In the genomic region with DNA sequence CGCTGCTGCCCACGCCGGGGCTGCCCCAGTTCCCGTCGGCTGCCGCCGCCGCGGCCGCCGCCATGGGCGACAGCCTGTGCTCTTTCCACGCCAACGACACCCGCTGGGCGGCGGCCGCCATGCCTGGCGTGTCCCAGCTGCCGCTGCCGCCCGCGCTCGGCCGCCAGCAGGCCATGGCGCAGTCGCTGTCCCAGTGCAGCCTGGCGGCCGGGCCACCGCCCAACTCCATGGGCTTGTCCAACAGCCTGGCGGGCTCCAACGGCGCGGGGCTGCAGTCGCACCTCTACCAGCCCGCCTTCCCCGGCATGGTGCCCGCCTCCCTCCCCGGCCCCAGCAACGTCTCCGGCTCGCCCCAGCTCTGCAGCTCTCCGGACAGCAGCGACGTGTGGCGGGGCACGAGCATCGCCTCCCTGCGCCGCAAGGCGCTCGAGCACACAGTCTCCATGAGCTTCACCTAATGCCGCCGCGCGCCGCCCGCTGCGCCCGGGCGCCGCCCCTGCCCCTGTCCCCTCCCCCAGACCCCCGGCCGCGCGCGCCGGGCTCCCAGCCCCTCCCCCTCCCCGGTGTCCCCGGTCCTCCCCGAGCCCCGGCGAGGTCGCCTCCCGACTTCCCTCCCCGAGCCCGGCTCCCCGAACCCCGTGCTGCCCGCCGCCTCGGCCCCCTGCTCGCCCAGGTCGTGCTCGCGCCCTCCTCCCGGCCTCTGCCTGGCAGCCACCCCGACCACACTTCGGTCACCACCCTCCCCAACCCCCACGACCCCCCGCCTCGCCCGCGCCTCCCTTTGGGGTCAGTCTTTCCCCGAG, we compare ENCODE assay signal across 9 mouse cellular contexts. TPM values are rescaled to one million over a fixed set of nuclear protein-coding genes. Genes with fewer than 3 reads are reported as not detected.
A peak's percentile ranks its signal among the peaks of the same experiment; 100 is the strongest.
DNase-seq lines count a peak whose midpoint lies in the region; ATAC-seq and TF ChIP-seq lines count a peak whose summit lies in the region.
"Had no signal": no experiment of that assay in that cellular context is flagged by ENCODE, and none has a peak within 500 bp of the region (broad histone marks: within the 10 kb centered on the region; RNA-seq: fewer than 3 reads in every experiment).

No protein-coding gene starts in this region.

- H3K9ac ChIP-seq in kidney, embryonic 14.5 days (ENCODE audit: low read depth, low read length), result peak overlapping the region; percentile 23; the same call in 1 of the 2 replicates
- peak overlapping the region; percentile 30; the same call in 1 of the 2 replicates for H3K9ac ChIP-seq in embryonic facial prominence, embryonic 14.5 days (ENCODE audit: low read depth, low read length)
- peak overlapping the region; percentile 65 for H3K9ac ChIP-seq in hindbrain, embryonic 13.5 days
- no peak overlapping the region for H3K9ac ChIP-seq in lung, postnatal 0 days (replicated peaks; ENCODE audit: low read depth)

- no peak for TF ChIP-seq EP300 in lung, postnatal 0 days (IDR thresholded peaks at IDR 0.05)

- DNase-seq in kidney, adult 9 months, result no peak
- DNase-seq in adrenal gland, postnatal 14 days, result peak; percentile 35
- no peak for DNase-seq in embryonic facial prominence, embryonic 14.5 days (ENCODE audit: low spot score)
- no peak for DNase-seq in lung, postnatal 0 days (ENCODE audit: low spot score)
- DNase-seq in testis, postnatal 10 days (ENCODE audit: low spot score), result peak; percentile 48
- no peak for DNase-seq in thymus, postnatal 14 days

- ATAC-seq in kidney, embryonic 14.5 days (ENCODE audit: low FRiP score, low TSS enrichment), result peak; percentile 66; the same call in 1 of the 2 replicates
- peak; percentile 48; the same call in 1 of the 2 replicates for ATAC-seq in embryonic facial prominence, embryonic 14.5 days (ENCODE audit: low read depth)
- ATAC-seq in hindbrain, embryonic 13.5 days (ENCODE audit: low FRiP score), result peak; percentile 74
- peak; percentile 57 for ATAC-seq in lung, postnatal 0 days

- H3K36me3 ChIP-seq in kidney, embryonic 14.5 days (ENCODE audit: control insufficient read depth, insufficient read depth, low read length), result no peaks in the 10 kb centered on the region
- H3K36me3 ChIP-seq in embryonic facial prominence, embryonic 14.5 days (ENCODE audit: control insufficient read depth, insufficient read depth, low read length), result no peaks in the 10 kb centered on the region
- no peaks in the 10 kb centered on the region for H3K36me3 ChIP-seq in hindbrain, embryonic 13.5 days
- H3K36me3 ChIP-seq in lung, postnatal 0 days (ENCODE audit: insufficient read depth, low read length), result no peaks in the 10 kb centered on the region

- peaks cover 17% of the 10 kb centered on the region for H3K4me1 ChIP-seq in kidney, embryonic 14.5 days (ENCODE audit: control insufficient read depth, insufficient read depth, low read length)
- H3K4me1 ChIP-seq in embryonic facial prominence, embryonic 14.5 days (ENCODE audit: control insufficient read depth, insufficient read depth, low read length), result peaks cover 18% of the 10 kb centered on the region; the same call in 1 of the 2 replicates
- H3K4me1 ChIP-seq in hindbrain, embryonic 13.5 days (replicated peaks), result peaks cover 26% of the 10 kb centered on the region
- no peaks in the 10 kb centered on the region for H3K4me1 ChIP-seq in lung, postnatal 0 days (ENCODE audit: insufficient read depth, low read depth, low read length)

- TF ChIP-seq CTCF in lung, postnatal 0 days (IDR thresholded peaks at IDR 0.05), result no peak; the same call in 1 of the 2 replicates

- peaks cover 87% of the 10 kb centered on the region for H3K27me3 ChIP-seq in kidney, embryonic 14.5 days (ENCODE audit: control insufficient read depth, insufficient read depth, low read length)
- H3K27me3 ChIP-seq in embryonic facial prominence, embryonic 14.5 days (replicated peaks; ENCODE audit: control insufficient read depth, insufficient read depth, low read length), result peaks cover 89% of the 10 kb centered on the region
- peaks cover 85% of the 10 kb centered on the region for H3K27me3 ChIP-seq in hindbrain, embryonic 13.5 days
- peaks cover 73% of the 10 kb centered on the region for H3K27me3 ChIP-seq in lung, postnatal 0 days (replicated peaks; ENCODE audit: insufficient read depth, low read length)

- H3K9me3 ChIP-seq in kidney, embryonic 14.5 days (ENCODE audit: control insufficient read depth, low read length), result no peaks in the 10 kb centered on the region
- no peaks in the 10 kb centered on the region for H3K9me3 ChIP-seq in embryonic facial prominence, embryonic 14.5 days (ENCODE audit: control insufficient read depth, low read length)
- no peaks in the 10 kb centered on the region for H3K9me3 ChIP-seq in hindbrain, embryonic 13.5 days
- no peaks in the 10 kb centered on the region for H3K9me3 ChIP-seq in lung, postnatal 0 days (ENCODE audit: low read length)

- peak overlapping the region; percentile 83 for H3K4me2 ChIP-seq in kidney, embryonic 14.5 days (replicated peaks; ENCODE audit: low read depth, low read length)
- H3K4me2 ChIP-seq in embryonic facial prominence, embryonic 14.5 days (ENCODE audit: low read depth, low read length), result peak overlapping the region; percentile 81
- H3K4me2 ChIP-seq in hindbrain, embryonic 13.5 days, result peak overlapping the region; percentile 57
- H3K4me2 ChIP-seq in lung, postnatal 0 days (replicated peaks; ENCODE audit: low read depth, low read length), result peak overlapping the region; percentile 75

- 2% methylated on average over 61 of the region's 95 CpGs for WGBS in kidney, embryonic 14.5 days
- 0% methylated on average over 19 of the region's 95 CpGs for WGBS in embryonic facial prominence, embryonic 14.5 days
- under 1% methylated on average over 84 of the region's 95 CpGs for WGBS in hindbrain, embryonic 13.5 days
- WGBS in lung, postnatal 0 days, result 3% methylated on average over 55 of the region's 95 CpGs

- H3K4me3 ChIP-seq in kidney, embryonic 14.5 days (ENCODE audit: low read length), result peak overlapping the region; percentile 45
- H3K4me3 ChIP-seq in embryonic facial prominence, embryonic 14.5 days (ENCODE audit: low read depth, low read length), result peak overlapping the region; percentile 44
- peak overlapping the region; percentile 40 for H3K4me3 ChIP-seq in hindbrain, embryonic 13.5 days
- peak overlapping the region; percentile 40 for H3K4me3 ChIP-seq in lung, postnatal 0 days (ENCODE audit: low read depth, low read length)

- H3K27ac ChIP-seq in kidney, embryonic 14.5 days (ENCODE audit: low read depth, low read length), result no peak overlapping the region
- no peak overlapping the region for H3K27ac ChIP-seq in embryonic facial prominence, embryonic 14.5 days (replicated peaks; ENCODE audit: low read depth, low read length)
- H3K27ac ChIP-seq in hindbrain, embryonic 13.5 days, result peak overlapping the region; percentile 85
- H3K27ac ChIP-seq in lung, postnatal 0 days (ENCODE audit: low read length), result no peak overlapping the region

RNA-seq across cellular contexts. Expression of gene Otp, which starts 8.0 kb away (rescaled TPM):
- not detected in 2 replicates for polyA plus RNA-seq in kidney, embryonic 14.5 days (2014; fragmentation: Nextera tagmentation; extraction: Ambion mirVana)
- total RNA-seq in adrenal gland, postnatal 14 days (2021), result not detected in 2 replicates
- not detected in 2 replicates for polyA plus RNA-seq in embryonic facial prominence, embryonic 14.5 days (2014; fragmentation: Nextera tagmentation; extraction: Ambion mirVana)
- 10.0 and 14.1 TPM in 2 replicates for polyA plus RNA-seq in hindbrain, embryonic 13.5 days (2015; fragmentation: Nextera tagmentation; extraction: Ambion mirVana)
- polyA plus RNA-seq in lung, postnatal 0 days (2015; fragmentation: Nextera tagmentation; extraction: Ambion mirVana), result not detected in 2 replicates
- total RNA-seq: MEL had no signal

Comparison
In these comparisons a context has a peak if more than half of its experiments do, and no peak if none do; other contexts are left out.
1. DNase-seq: peak in adrenal gland, postnatal 14 days (single experiment) and testis, postnatal 10 days (single experiment); none in kidney, adult 9 months (single experiment), embryonic facial prominence, embryonic 14.5 days (single experiment), lung, postnatal 0 days (single experiment) and thymus, postnatal 14 days (single experiment).
2. RNA of gene Otp, which starts 8.0 kb away (polyA plus RNA-seq): 10.0 to 14.1 TPM in hindbrain, embryonic 13.5 days; not detected in kidney, embryonic 14.5 days, not detected in embryonic facial prominence, embryonic 14.5 days and not detected in lung, postnatal 0 days; every median in the first group is over 10 times any median in the second.
3. Peak in every context shown above with its lines, with median percentiles within 50 percentile points of each other: ATAC-seq, H3K4me2 ChIP-seq and H3K4me3 ChIP-seq.